ENCODE assay signal across 7 mouse cellular contexts in the genomic region with DNA sequence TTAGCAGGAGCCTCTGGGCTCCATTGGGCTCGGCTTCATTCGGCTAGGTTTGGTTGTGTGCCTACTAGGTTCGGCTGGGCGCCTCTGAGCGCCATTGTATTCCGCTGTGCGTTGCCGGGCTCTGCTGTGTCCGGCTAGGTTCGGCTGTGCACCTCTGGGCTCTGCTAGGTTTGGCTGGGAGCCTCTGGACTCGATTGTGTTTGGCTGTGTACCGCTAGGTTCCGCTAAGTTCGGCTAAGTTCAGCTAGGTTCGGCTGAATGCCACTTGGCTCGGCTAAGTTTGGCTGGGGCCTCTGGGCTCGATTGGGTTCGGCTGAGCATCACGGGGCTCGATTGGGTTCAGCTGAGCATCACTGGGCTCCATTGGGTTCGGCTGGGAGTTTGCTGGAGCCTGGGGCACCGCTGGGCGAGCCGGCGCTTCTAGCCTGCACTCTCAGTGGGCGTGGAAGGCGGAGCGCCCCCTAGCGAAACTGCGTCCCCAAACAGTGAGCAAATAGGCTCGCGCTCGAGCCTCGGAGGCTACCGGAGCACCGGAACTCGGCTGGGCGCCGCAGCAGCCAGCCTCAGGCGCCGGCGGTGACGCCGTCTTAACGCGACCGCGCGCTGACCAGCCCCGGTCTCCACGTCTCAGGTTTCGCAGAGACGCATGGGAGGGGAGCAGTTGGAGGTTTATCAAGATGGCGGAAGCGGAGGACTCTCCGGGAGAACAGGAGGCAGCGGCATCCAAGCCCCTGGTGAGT. TPM values are rescaled to one million over a fixed set of nuclear protein-coding genes. Genes with fewer than 3 reads are reported as not detected.
DNase-seq lines count a peak whose midpoint lies in the region; ATAC-seq lines count a peak whose summit lies in the region.

No protein-coding gene starts in this region.

- H3K4me2 ChIP-seq in intestine, embryonic 15.5 days (replicated peaks): peak overlapping the region; percentile 60
- peak overlapping the region; percentile 53 for H3K4me2 ChIP-seq in midbrain, embryonic 11.5 days

- H3K36me3 ChIP-seq in intestine, embryonic 15.5 days: no peaks in the 10 kb centered on the region
- no peaks in the 10 kb centered on the region for H3K36me3 ChIP-seq in midbrain, embryonic 11.5 days (ENCODE audit: control insufficient read depth, insufficient read depth, low read length)

- H3K9ac ChIP-seq in intestine, embryonic 15.5 days: peak overlapping the region; percentile 60
- H3K9ac ChIP-seq in midbrain, embryonic 11.5 days (ENCODE audit: low read length): peak overlapping the region; percentile 65

- no peaks in the 10 kb centered on the region for H3K9me3 ChIP-seq in intestine, embryonic 15.5 days
- no peaks in the 10 kb centered on the region for H3K9me3 ChIP-seq in midbrain, embryonic 11.5 days (ENCODE audit: control insufficient read depth, low read length)

- H3K27me3 ChIP-seq in intestine, embryonic 15.5 days (replicated peaks): no peaks in the 10 kb centered on the region
- H3K27me3 ChIP-seq in midbrain, embryonic 11.5 days (ENCODE audit: control insufficient read depth, insufficient read depth, low read length): no peaks in the 10 kb centered on the region

- peak; percentile 89 for DNase-seq in adrenal gland, adult 18-20 months (ENCODE audit: low spot score in 2 of 2)
- DNase-seq in embryo, embryonic 11 days: peak; percentile 94
- peak; percentile 92 for DNase-seq in gastrocnemius, postnatal 25 days
- DNase-seq in left cerebral cortex, postnatal 36 days (ENCODE audit: low spot score in 2 of 2): peak; percentile 92 to 93
- DNase-seq in midbrain, embryonic 11.5 days (ENCODE audit: low spot score, missing footprints): peak; percentile 98
- peak; percentile 88 for DNase-seq in skeletal muscle tissue, adult 2 months (ENCODE audit: low read depth, low spot score)

- no peaks in the 10 kb centered on the region for H3K4me1 ChIP-seq in intestine, embryonic 15.5 days (replicated peaks)
- peaks cover 4% of the 10 kb centered on the region; the same call in 1 of the 2 replicates for H3K4me1 ChIP-seq in midbrain, embryonic 11.5 days (ENCODE audit: control insufficient read depth, insufficient read depth, low read length)

- intact Hi-C loops in left cerebral cortex, postnatal 36 days (cut with DNase I): no loop called here

- peak overlapping the region; percentile 89 for H3K27ac ChIP-seq in intestine, embryonic 15.5 days
- H3K27ac ChIP-seq in midbrain, embryonic 11.5 days (ENCODE audit: low read depth, low read length): peak overlapping the region; percentile 81

- peak; percentile 91 for ATAC-seq in intestine, embryonic 15.5 days
- peak; percentile 90 for ATAC-seq in midbrain, embryonic 11.5 days (ENCODE audit: low FRiP score)

- H3K4me3 ChIP-seq in intestine, embryonic 15.5 days (replicated peaks): peak overlapping the region; percentile 58
- H3K4me3 ChIP-seq in midbrain, embryonic 11.5 days (ENCODE audit: low read depth, low read length): peak overlapping the region; percentile 51

- 17% methylated on average over 57 of the region's 57 CpGs for WGBS in intestine, embryonic 15.5 days
- WGBS in midbrain, embryonic 11.5 days: 30% methylated on average over 55 of the region's 57 CpGs

RNA-seq across cellular contexts. Expression of a gene that starts 1.6 kb away (rescaled TPM):
- total RNA-seq in adrenal gland, adult 18-20 months (2021): 10 to 100 TPM; 48.2 to 57.6 TPM
- 10 to 100 TPM in 1 of 2 experiments, 1 to 10 TPM in 1; 10.0 to 11.2 TPM for total RNA-seq in gastrocnemius, postnatal 25 days (2021)
- polyA plus RNA-seq in intestine, embryonic 15.5 days (2015; fragmentation: Nextera tagmentation; extraction: Ambion mirVana): 25.4 and 25.8 TPM in 2 replicates
- 10 to 100 TPM; 32.8 to 33.9 TPM for total RNA-seq in left cerebral cortex, postnatal 36 days (2021)
- polyA plus RNA-seq in midbrain, embryonic 11.5 days (2014; fragmentation: Nextera tagmentation; extraction: Ambion mirVana): 19.9 and 20.7 TPM in 2 replicates

RNA-seq across cellular contexts. Expression of a gene that starts 46.9 kb away (rescaled TPM):
- total RNA-seq in adrenal gland, adult 18-20 months (2021): 10 to 100 TPM; 15.0 to 15.6 TPM
- 1 to 10 TPM; 3.7 to 4.1 TPM for total RNA-seq in gastrocnemius, postnatal 25 days (2021)
- 8.4 and 10.2 TPM in 2 replicates for polyA plus RNA-seq in intestine, embryonic 15.5 days (2015; fragmentation: Nextera tagmentation; extraction: Ambion mirVana)
- total RNA-seq in left cerebral cortex, postnatal 36 days (2021): 10 to 100 TPM; 31.2 to 43.2 TPM
- 22.1 and 22.2 TPM in 2 replicates for polyA plus RNA-seq in midbrain, embryonic 11.5 days (2014; fragmentation: Nextera tagmentation; extraction: Ambion mirVana)

Comparison
In these comparisons a context has a peak if more than half of its experiments do, and no peak if none do; other contexts are left out.
1. Peak in every context shown above with its lines: DNase-seq, ATAC-seq, H3K4me3 ChIP-seq and H3K27ac ChIP-seq.